Mouse (Mus musculus) frontal cortex, adult 2 months (tissue): ENCODE measurements at regions not wholly inside any gene's neighbourhood (a gene's known extent, or its start where the extent isn't known, plus 50 kb on each side); places are given as distances from the start of the nearest gene placed in this dataset.
A peak's percentile ranks its signal among the peaks of the same experiment; 100 is the strongest.

Source experiments
- DNase-seq, 2 experiments: peaks; one replicate each; pipeline ENCODE4 v3.0.0; 2022; ENCODE audit warnings: low spot score in 1 of 2; ENCODE audit errors: extremely low spot score in 1 of 2

GRCm38 (mm10) chr12:56472856-56473647 is 63.7 kb downstream of the Nkx2-1 start:
- no peak for DNase-seq

- DNase-seq = no peak
Measured at GRCm38 (mm10) chr12:56470932-56471500, 65.7 kb downstream of the Nkx2-1 start.

- DNase-seq = no peak
Measured at GRCm38 (mm10) chr12:56459508-56460119, 77.1 kb downstream of the Nkx2-1 start.

GRCm38 (mm10) chr12:56458665-56459507 is 77.8 kb downstream of the Nkx2-1 start:
- no peak for DNase-seq

GRCm38 (mm10) chr12:56457951-56458350 is 78.8 kb downstream of the Nkx2-1 start:
- no peak for DNase-seq

GRCm38 (mm10) chr12:56457356-56457755 is 79.4 kb downstream of the Nkx2-1 start:
- no peak for DNase-seq

- DNase-seq = no peak
Measured at GRCm38 (mm10) chr12:56450261-56450660, 86.4 kb downstream of the Nkx2-1 start.

GRCm38 (mm10) chr12:56448786-56449564 is 87.7 kb downstream of the Nkx2-1 start:
- DNase-seq = no peak

GRCm38 (mm10) chr12:56441166-56441817 is 95.4 kb downstream of the Nkx2-1 start:
- no peak for DNase-seq

- DNase-seq = no peak
Measured at GRCm38 (mm10) chr12:56440068-56440847, 94.6 kb upstream of the Mbip start.

GRCm38 (mm10) chr12:56438384-56438783 is 92.7 kb upstream of the Mbip start:
- DNase-seq = no peak

- no peak for DNase-seq
Measured at GRCm38 (mm10) chr12:56437975-56438374, 92.3 kb upstream of the Mbip start.

- no peak for DNase-seq
Measured at GRCm38 (mm10) chr12:56426681-56427246, 81.1 kb upstream of the Mbip start.

- DNase-seq = no peak
Measured at GRCm38 (mm10) chr12:56416106-56416505, 70.4 kb upstream of the Mbip start.

- peak; percentile 20 to 59 for DNase-seq
Measured at GRCm38 (mm10) chr12:56414861-56415765, 69.4 kb upstream of the Mbip start.

- DNase-seq = no peak
Measured at GRCm38 (mm10) chr12:56405658-56406057, 60.0 kb upstream of the Mbip start.

- peak in 1 of 2 experiments; percentile 68 for DNase-seq
Measured at GRCm38 (mm10) chr12:56404833-56405232, 59.1 kb upstream of the Mbip start.

- no peak for DNase-seq
Measured at GRCm38 (mm10) chr12:56404262-56404661, 58.6 kb upstream of the Mbip start.
